Mouse (Mus musculus): Measurements from ENCODE around the gene Map3k5. TPM values are rescaled to one million over a fixed set of nuclear protein-coding genes. Genes with fewer than 3 reads are reported as not detected.

Gene Map3k5
- total RNA-seq, 2 experiments from 2014 or later = 47.7 to 48.4 TPM

DNA sequence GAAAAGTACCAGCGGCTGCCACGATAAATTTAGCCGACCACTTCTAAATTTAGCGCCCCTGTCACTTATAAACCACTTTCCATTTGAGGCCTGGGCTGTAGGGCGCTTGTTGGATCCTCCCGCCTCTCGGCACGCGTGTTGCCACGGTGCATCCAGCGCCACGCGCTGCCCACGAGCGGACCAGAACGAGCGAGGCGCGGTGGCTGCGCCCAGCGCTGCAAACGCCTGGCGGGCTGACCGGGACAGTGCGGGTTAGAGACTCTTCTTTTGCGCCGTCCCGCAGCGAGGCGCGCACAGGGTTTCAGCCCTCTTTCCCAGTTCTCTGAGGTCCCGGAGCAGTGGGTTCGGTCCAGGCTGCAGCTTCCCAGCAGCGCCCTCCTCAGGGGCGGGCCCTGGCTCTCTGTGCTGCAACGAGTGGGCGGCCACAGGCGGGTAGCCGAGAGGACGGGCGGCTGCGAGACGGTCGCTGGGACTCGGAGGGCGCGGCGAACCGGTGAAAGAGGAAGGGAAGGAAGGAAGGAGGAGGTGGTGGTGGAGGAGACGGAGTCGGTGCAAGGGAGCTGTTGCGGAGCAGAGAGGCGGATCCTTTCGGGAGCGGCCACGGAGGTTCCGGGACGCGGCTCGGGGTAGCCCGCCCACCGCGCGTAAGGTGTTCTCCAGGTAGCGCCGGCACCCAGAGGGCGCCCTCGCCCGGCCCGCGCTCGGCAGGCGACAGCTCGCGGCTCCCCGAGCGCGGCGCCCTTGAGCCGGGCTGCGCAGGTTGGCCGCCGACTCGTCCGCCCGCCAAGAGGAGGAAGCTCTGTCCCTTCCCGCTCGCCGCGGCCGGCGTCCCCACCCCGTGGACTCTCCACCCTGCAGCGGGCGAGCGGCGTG lies 525 bp upstream of the Map3k5 start:
- peak; percentile 68 to 82 for DNase-seq (ENCODE audit: low spot score in 2 of 2)

GRCm38 (mm10) chr10:19935295-19935623 lies 987 bp downstream of the Map3k5 start:
- DNase-seq (ENCODE audit: low spot score in 2 of 2) = no peak

DNA sequence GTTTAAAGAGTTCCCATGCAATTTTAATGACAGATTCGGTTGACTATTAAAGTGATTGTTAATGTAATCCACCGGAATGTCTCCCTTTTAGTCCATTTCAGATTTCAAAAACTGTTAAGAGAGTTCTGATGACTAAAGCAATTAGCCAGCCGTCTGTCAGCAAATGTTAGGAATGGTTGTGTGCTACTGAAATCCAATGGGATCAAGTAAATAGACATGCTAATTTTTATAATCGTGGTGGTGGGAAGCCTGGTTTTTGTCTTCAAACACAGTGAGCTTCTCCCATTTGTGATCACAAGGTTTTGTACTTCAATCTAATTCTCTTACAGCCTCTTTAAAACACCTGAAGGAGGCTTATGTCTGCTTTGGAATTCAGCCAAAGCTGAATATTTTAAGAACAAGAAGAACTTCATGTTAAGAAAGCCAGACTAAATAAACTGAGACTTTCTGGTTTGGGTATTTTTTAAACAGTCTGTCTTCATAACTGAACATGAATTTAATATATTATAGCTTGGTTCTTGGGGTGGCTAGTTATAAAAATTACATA lies 1.6 kb downstream of the Map3k5 start:
- no peak for DNase-seq (ENCODE audit: low spot score in 2 of 2)

- no peak for DNase-seq (ENCODE audit: low spot score in 2 of 2)
Observed at GRCm38 (mm10) chr10:19936961-19937708, 2.9 kb downstream of the Map3k5 start.

DNA sequence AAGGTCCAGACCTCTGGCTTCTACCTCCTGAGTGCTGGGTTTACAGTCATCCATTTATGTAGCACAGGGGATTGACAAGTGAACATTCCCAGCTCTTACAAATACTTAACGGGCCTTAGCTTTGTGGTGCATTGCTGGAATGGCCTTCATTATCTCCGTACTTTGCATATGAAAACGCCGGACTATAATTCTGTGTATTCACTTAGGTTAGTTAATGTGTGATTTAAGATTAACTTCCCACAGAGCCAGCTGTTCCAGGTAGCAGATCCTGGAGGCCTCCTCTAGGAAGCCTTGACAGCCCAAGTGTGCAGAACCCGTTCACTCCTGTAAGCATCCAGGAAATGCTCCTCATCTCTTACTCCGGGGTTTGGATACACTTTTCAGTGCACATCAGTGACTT lies 4.5 kb downstream of the Map3k5 start:
- no peak for DNase-seq (ENCODE audit: low spot score in 2 of 2)

DNA sequence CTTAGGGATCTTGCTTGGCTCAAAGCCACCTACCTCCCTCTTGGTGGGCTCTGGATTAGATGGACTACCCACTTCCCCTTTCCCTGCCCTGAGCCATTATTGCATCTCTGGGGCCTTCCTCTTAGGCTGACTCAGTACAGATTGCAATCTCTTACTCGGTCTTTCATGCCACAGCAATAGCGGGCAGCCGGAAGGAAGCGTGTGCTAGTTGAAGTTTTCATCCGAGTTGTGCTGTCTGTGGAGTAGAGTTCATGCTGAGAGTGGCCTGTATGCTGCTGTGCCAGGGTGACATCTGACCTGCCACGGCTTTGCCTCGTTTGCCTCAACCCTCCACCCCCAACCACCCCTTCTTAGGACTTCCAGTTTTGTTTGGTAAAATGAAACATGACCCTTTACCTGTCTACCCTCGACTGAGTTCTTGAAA lies 5.0 kb downstream of the Map3k5 start:
- no peak for DNase-seq (ENCODE audit: low spot score in 2 of 2)

GRCm38 (mm10) chr10:19940127-19940526 lies 5.9 kb downstream of the Map3k5 start:
- DNase-seq (ENCODE audit: low spot score in 2 of 2) = no peak

DNA sequence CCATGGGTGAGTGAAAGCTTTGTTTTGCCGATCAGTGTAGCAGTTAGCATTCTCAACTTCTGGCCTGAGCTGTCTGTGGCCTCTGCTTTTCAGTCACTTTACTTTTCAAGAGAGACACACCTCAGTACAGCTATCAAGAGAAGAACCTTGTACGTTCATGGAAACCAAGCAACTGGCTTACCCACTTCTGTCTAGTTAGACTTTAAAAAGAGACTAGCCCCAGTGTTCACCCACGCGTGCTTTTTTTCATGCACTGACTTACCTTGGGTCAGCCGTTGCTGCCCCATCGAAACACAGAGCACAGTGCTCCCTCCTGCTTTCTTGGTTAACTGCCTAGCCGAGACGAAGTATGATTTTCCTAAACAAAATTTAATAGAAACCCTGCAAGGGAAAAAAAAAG lies 6.4 kb downstream of the Map3k5 start:
- no peak for DNase-seq (ENCODE audit: low spot score in 2 of 2)

DNA sequence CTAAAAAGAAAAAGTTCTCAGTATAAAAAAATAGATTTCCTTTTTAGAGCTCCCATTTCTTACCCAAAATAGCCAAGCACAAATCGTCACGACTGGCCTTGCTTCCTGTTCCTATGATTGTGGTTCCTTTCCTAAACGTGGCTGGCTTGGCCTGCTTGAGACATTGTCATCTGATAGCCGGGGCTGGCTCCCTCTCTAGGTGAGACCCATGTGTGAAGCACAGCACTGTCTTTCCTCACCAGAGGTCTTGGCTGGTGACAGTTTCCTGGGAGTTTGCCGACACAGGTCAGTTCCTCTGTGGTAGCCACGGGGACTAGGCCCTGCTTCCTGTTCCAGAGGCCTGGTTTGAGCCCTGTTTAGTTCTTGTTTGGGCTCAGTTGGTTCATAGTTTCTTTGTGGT lies 6.8 kb downstream of the Map3k5 start:
- DNase-seq (ENCODE audit: low spot score in 2 of 2) = peak in 1 of 2 experiments; percentile 50

- DNase-seq (ENCODE audit: low spot score in 2 of 2) = no peak
Observed at GRCm38 (mm10) chr10:19941914-19942313, 7.6 kb downstream of the Map3k5 start.

DNA sequence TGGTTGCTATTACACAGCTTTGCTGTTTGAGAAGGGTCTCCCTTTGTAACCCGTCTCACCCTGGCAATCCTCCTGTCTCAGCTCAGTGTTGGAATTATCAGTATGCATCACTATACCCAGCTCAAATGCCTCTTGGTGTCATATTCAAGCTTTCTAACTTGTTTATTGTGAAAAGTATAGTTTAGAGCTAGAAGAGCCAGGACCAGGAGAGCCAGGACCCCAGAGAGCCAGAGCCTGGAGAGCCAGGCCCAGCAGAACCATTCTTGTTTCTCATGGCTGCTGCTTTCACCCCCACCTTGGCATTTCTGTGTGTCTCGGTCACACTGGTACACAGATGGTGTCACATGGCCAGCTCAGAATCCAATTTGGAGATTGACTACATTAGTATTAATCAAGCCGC lies 8.3 kb downstream of the Map3k5 start:
- no peak for DNase-seq (ENCODE audit: low spot score in 2 of 2)

GRCm38 (mm10) chr10:19945651-19946050 lies 11.4 kb downstream of the Map3k5 start:
- no peak for DNase-seq (ENCODE audit: low spot score in 2 of 2)

DNA sequence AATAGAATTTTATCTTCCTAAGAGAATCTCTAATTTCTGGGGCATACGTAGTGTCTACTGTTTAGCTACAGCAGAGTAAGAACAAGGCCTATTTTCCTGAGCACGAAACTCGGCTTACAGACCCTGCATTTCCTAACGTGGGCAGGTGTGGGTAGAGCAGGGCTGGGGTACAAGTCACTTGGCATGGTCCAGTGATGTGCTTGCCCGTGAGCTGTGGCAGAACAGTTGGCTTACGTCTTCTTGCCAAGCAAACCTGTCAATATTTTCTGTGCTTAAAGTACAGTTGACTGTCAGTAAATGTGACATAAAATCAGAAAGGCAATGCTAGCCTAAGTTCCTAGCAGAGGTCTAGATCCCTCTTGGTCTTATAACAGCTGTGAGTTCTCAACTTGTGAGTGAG lies 12.4 kb downstream of the Map3k5 start:
- no peak for DNase-seq (ENCODE audit: low spot score in 2 of 2)

DNA sequence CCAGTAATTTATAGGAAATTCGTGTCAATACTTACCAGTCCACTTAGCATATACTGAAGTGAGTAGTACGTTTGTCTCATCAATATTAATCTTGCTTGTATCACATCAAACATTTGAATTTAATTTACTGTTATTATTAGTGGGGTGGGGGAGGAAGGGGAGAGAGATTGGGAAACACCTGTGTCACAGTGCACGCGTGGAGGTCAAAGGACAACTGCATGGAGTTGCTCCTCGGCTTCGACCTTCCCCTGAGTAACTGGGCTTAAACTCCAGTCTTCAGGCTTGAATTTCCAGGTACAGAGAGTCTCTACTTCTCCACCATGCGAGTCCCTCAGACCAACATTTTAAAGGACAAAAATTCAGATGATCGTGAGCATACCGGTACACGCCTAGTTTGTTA lies 13.2 kb downstream of the Map3k5 start:
- DNase-seq (ENCODE audit: low spot score in 2 of 2) = no peak

- DNase-seq (ENCODE audit: low spot score in 2 of 2) = no peak
Observed at GRCm38 (mm10) chr10:19947901-19948300, 13.6 kb downstream of the Map3k5 start.

DNA sequence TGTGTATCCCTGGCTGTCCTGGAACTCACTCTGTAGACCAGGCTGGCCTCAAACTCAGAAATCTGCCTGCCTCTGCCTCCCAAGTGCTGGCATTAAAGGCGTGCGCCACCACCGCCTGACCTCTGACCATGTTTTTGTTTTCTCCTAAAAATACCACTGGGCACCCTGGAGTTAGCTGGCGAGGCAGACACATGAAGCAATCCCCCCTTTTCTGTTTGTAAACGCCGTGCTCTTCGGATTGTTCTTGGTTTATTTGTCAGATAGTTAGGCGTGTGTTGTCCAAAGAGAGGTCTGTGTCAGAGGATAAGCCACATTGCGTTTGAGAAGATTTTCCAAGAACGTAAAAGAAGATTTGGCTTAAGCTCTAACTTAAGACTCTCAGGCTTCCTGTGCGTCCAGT lies 14.1 kb downstream of the Map3k5 start:
- DNase-seq (ENCODE audit: low spot score in 2 of 2) = no peak

- no peak for DNase-seq (ENCODE audit: low spot score in 2 of 2)
Observed at GRCm38 (mm10) chr10:19949106-19949505, 14.8 kb downstream of the Map3k5 start.

GRCm38 (mm10) chr10:19953032-19953761 lies 18.9 kb downstream of the Map3k5 start:
- DNase-seq (ENCODE audit: low spot score in 2 of 2) = no peak

DNA sequence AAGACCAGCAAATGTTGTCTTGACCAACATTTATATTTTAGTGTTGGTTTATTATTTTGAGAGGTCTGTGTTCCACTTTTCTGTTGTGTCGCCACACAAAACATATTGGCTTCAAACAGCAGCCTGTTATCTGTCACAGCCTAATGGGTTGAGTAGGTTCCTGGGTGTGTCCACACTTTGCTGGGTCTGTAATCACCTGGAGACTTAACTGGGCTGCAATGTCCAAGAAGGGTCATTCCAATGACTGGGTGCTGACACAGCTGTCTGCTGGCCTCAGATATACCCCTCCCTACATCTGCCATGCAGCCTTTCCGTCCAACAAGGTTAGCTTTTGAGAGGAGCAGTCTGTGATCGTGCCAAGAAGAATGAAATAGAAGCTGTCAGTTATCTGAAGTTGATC lies 20.3 kb downstream of the Map3k5 start:
- DNase-seq (ENCODE audit: low spot score in 2 of 2) = no peak

GRCm38 (mm10) chr10:19955817-19956216 lies 21.5 kb downstream of the Map3k5 start:
- no peak for DNase-seq (ENCODE audit: low spot score in 2 of 2)

GRCm38 (mm10) chr10:19956745-19957144 lies 22.5 kb downstream of the Map3k5 start:
- DNase-seq (ENCODE audit: low spot score in 2 of 2) = no peak

Measured in left cerebral cortex, adult 18-20 months (tissue).